Mouse (Mus musculus): ENCODE results near the gene Bicd1. TPM values are rescaled to one million over a fixed set of nuclear protein-coding genes. Genes with fewer than 3 reads are reported as not detected.
A peak's percentile ranks its signal among the peaks of the same experiment; 100 is the strongest.

The Bicd1 gene
- total and polyA plus RNA-seq, 3 experiments: 1.6 to 2.5 TPM; not detected in 1

DNA sequence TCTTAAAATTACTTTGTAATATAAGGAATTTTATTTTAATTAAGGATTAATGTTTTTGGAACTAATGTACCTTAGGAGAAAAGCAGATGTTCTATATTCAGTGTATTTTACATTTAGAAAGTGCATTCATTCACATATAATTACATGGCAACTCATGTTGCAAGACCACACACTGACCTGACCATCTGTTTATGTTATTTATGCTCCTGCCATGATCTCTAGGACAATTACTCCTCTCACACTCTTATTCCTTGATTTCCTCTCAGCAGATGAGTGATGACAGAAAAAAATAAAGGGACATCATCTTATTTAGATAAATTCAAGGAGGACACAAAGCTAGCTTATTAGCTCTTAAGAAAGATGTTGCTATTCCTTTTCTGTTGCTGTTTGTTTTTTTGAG, 9.3 kb upstream of the Bicd1 start:
- no peaks in the 10 kb centered on the region; a peak in 1 of 4 replicates for H3K36me3 ChIP-seq (ENCODE audit: control insufficient read depth in 1 of 2, insufficient read depth in 2 of 2, low read length in 2 of 2)
- no peak overlapping the region for H3K27ac ChIP-seq (ENCODE audit: control insufficient read depth, low read depth, low read length)
- no peaks in the 10 kb centered on the region; a peak in 1 of 4 replicates for H3K4me1 ChIP-seq (ENCODE audit: control insufficient read depth in 1 of 2, insufficient read depth in 2 of 2, low read length in 2 of 2)
- H3K9me3 ChIP-seq (replicated peaks; ENCODE audit: insufficient read depth, low read length): no peaks in the 10 kb centered on the region
- H3K9ac ChIP-seq (ENCODE audit: control insufficient read depth, low read depth, low read length, poor library complexity, severe bottlenecking): no peak overlapping the region
- DNase-seq (ENCODE audit: low read depth, low spot score): no peak
- no peaks in the 10 kb centered on the region; a peak in 1 of 4 replicates for H3K27me3 ChIP-seq (ENCODE audit: control insufficient read depth in 1 of 2, insufficient read depth in 2 of 2, low read length in 2 of 2)
- TF ChIP-seq SIN3A (IDR thresholded peaks at IDR 0.05; ENCODE audit: low read length): no peak
- TF ChIP-seq NELFE (IDR thresholded peaks at IDR 0.05; ENCODE audit: low read depth, low read length): no peak
- no peak for TF ChIP-seq ELF1 (IDR thresholded peaks at IDR 0.05; ENCODE audit: low read depth, low read length)
- TF ChIP-seq RCOR1 (IDR thresholded peaks at IDR 0.05; ENCODE audit: low read depth, low read length): no peak
- TF ChIP-seq BHLHE40 (IDR thresholded peaks at IDR 0.05; ENCODE audit: borderline replicate concordance, low read depth, low read length): no peak
- no peak for TF ChIP-seq USF2 (IDR thresholded peaks at IDR 0.05; ENCODE audit: borderline replicate concordance in 1 of 2, insufficient read depth in 1 of 2, low read depth in 1 of 2, low read length in 2 of 2)
- TF ChIP-seq MXI1 (IDR thresholded peaks at IDR 0.05; ENCODE audit: low read depth, low read length): no peak
- TF ChIP-seq ZMIZ1 (IDR thresholded peaks at IDR 0.05; ENCODE audit: low read depth, low read length): no peak
- no peak for TF ChIP-seq MYC (IDR thresholded peaks at IDR 0.05; ENCODE audit: low read depth, low read length)
- no peak for TF ChIP-seq RAD21 (IDR thresholded peaks at IDR 0.05; ENCODE audit: low read depth, low read length)
- no peak for TF ChIP-seq POLR2AphosphoS2 (IDR thresholded peaks at IDR 0.05; ENCODE audit: low read length)
- TF ChIP-seq CHD1 (IDR thresholded peaks at IDR 0.05; ENCODE audit: low read depth, low read length): no peak
- no peak overlapping the region for H3K4me3 ChIP-seq (ENCODE audit: control insufficient read depth in 1 of 2, insufficient read depth in 1 of 2, low read depth in 2 of 2, low read length in 2 of 2)
- no peaks in the 10 kb centered on the region for H3K79me2 ChIP-seq (ENCODE audit: control insufficient read depth, insufficient read depth, low read length, poor library complexity)

- TF ChIP-seq RAD21 (IDR thresholded peaks at IDR 0.05; ENCODE audit: low read depth, low read length): no peak
- TF ChIP-seq HCFC1 (IDR thresholded peaks at IDR 0.05; ENCODE audit: low read depth, low read length): no peak
- no peak for TF ChIP-seq ELF1 (IDR thresholded peaks at IDR 0.05; ENCODE audit: low read depth, low read length)
- TF ChIP-seq CHD2 (IDR thresholded peaks at IDR 0.05; ENCODE audit: low read length): no peak
- no peak for TF ChIP-seq ZC3H11A (IDR thresholded peaks at IDR 0.05; ENCODE audit: low read depth, low read length)
- TF ChIP-seq MXI1 (IDR thresholded peaks at IDR 0.05; ENCODE audit: low read depth, low read length): no peak
- no peak for TF ChIP-seq EP300 (IDR thresholded peaks at IDR 0.05; ENCODE audit: low read depth in 1 of 2, low read length in 2 of 2)
- TF ChIP-seq MAFK (IDR thresholded peaks at IDR 0.05; ENCODE audit: borderline replicate concordance, low read depth, low read length): no peak
- no peak for TF ChIP-seq MEF2A (IDR thresholded peaks at IDR 0.05; ENCODE audit: extremely low read depth, insufficient replicate concordance, low read depth, low read length, poor library complexity, severe bottlenecking)
- TF ChIP-seq E2F4 (IDR thresholded peaks at IDR 0.05; ENCODE audit: borderline replicate concordance, low read depth, low read length): no peak
- no peak for TF ChIP-seq TCF12 (IDR thresholded peaks at IDR 0.05; ENCODE audit: low read depth, low read length)
- no peak for TF ChIP-seq NELFE (IDR thresholded peaks at IDR 0.05; ENCODE audit: low read depth, low read length)
- TF ChIP-seq ETS1 (IDR thresholded peaks at IDR 0.05; ENCODE audit: low read depth, low read length): no peak
- TF ChIP-seq GATA1 (IDR thresholded peaks at IDR 0.05; ENCODE audit: low read depth, low read length): no peak
- TF ChIP-seq KAT2A (conservative IDR thresholded peaks at IDR 0.05; ENCODE audit: low read depth, low read length): no peak
- no peak for TF ChIP-seq GABPA (IDR thresholded peaks at IDR 0.05; ENCODE audit: low read depth, low read length)
Measured at GRCm38 (mm10) chr6:149409341-149409740, 655 bp downstream of the Bicd1 start.

More at GRCm38 (mm10) chr6:149409341-149409740, 655 bp downstream of the Bicd1 start:
- Histone ChIP-seq H3K27ac (ENCODE audit: control insufficient read depth, low read depth, low read length) (peak overlapping the region; percentile 6; the same call in 1 of the 2 replicates), H3K4me3 (ENCODE audit: control insufficient read depth in 1 of 2, insufficient read depth in 1 of 2, low read depth in 2 of 2, low read length in 2 of 2) (peak overlapping the region; percentile 61 to 82), H3K27me3 (ENCODE audit: control insufficient read depth in 1 of 2, insufficient read depth in 2 of 2, low read length in 2 of 2) (no peaks in the 10 kb centered on the region; a peak in 2 of 4 replicates), H3K9me3 (replicated peaks; ENCODE audit: insufficient read depth, low read length) (no peaks in the 10 kb centered on the region), H3K79me2 (ENCODE audit: control insufficient read depth, insufficient read depth, low read length, poor library complexity) (no peaks in the 10 kb centered on the region; the same call in 1 of the 2 replicates), H3K4me1 (ENCODE audit: control insufficient read depth in 1 of 2, insufficient read depth in 2 of 2, low read length in 2 of 2) (no peaks in the 10 kb centered on the region; a peak in 1 of 4 replicates), H3K9ac (ENCODE audit: control insufficient read depth, low read depth, low read length, poor library complexity, severe bottlenecking) (peak overlapping the region; percentile 77), H3K36me3 (ENCODE audit: control insufficient read depth in 1 of 2, insufficient read depth in 2 of 2, low read length in 2 of 2) (no peaks in the 10 kb centered on the region)
- DNase-seq (ENCODE audit: low read depth, low spot score): peak; percentile 49
